Mouse (Mus musculus) liver, postnatal 0 days (tissue): Measurements from ENCODE around the gene Clmn.

Source experiments
- CTCF ChIP-seq: sonication (generic); IDR thresholded peaks from 2 replicates; pipeline ENCODE4 v1.5.1; 2016; ENCODE audit warnings: antibody characterized with exemption, low read depth
- EP300 ChIP-seq: IDR thresholded peaks from 2 replicates; pipeline ENCODE4 v1.6.1; 2016; ENCODE audit warnings: antibody characterized with exemption, low read depth, mild to moderate bottlenecking

- TF ChIP-seq CTCF (no peak), EP300 (no peak)
These were observed 123.8 kb downstream of the Clmn start for GRCm38 (mm10) chr12:104740841-104741787.
